Mouse (Mus musculus): Measurements from ENCODE around the gene Smurf1. TPM values are rescaled to one million over a fixed set of nuclear protein-coding genes. Genes with fewer than 3 reads are reported as not detected.

The Smurf1 gene
- polyA plus RNA-seq, 1 experiment from 2014 or later, result 2.1 TPM

DNA sequence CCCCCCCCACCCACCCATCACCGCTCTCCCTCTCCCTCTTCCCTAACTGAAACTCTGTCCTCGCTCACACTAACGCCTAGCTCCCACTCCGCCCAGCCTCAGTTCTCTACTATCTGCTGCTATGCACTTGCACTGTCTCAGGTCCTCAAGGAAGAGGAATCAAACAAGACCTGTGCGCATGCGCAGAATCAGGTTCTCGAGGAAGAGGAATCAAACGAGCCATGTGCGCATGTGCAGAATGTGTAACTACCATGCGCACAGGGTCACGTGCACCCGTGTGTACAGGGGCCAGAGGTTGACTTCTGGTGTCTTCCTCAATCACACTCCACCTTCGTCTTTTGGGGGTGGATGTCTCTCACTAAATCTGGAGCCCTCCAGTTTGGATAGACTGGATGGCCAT, 21.9 kb upstream of the Smurf1 start:
- Histone ChIP-seq H3K27me3 (no peaks in the 10 kb centered on the region), H3K4me1 (replicated peaks) (no peaks in the 10 kb centered on the region), H3K4me2 (no peak overlapping the region), H3K9me3 (replicated peaks) (peaks cover 3% of the 10 kb centered on the region; the same call in 1 of the 2 replicates), H3K9ac (no peak overlapping the region), H3K36me3 (no peaks in the 10 kb centered on the region), H3K4me3 (replicated peaks) (no peak overlapping the region), H3K27ac (no peak overlapping the region)
- DNase-seq (no peak), ATAC-seq (ENCODE audit: low read depth) (no peak)
- 73% methylated on average over 13 of the region's 13 CpGs for WGBS (ENCODE audit: insufficient replicate concordance)

DNA sequence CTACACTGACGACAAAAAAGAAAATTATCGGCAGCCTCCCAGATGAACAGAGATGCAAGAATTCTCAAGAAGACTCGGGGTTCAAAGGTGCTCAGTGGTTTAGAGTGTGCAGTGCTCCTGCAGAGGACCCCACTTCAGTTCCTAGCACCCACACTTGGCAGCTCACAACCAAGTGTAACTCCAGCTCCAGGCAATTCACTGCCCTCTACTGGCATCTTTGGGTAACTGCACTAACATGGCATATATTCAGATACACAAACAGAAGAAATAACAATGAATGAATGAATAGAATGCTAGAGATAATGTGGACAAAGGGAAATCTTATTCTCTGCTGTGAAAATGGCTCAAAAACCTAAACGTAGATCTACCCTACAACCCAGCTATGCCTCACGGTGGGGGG, 19.2 kb upstream of the Smurf1 start:
- no peak overlapping the region for H3K27ac ChIP-seq
- H3K9ac ChIP-seq, result no peak overlapping the region
- no peak overlapping the region for H3K4me2 ChIP-seq
- DNase-seq (no peak), ATAC-seq (ENCODE audit: low read depth) (no peak)
- H3K4me1 ChIP-seq (replicated peaks), result no peaks in the 10 kb centered on the region
- H3K9me3 ChIP-seq (replicated peaks), result peaks cover 3% of the 10 kb centered on the region; the same call in 1 of the 2 replicates
- no peaks in the 10 kb centered on the region for H3K27me3 ChIP-seq
- H3K4me3 ChIP-seq (replicated peaks), result no peak overlapping the region
- 77% methylated on average over 5 of the region's 5 CpGs for WGBS (ENCODE audit: insufficient replicate concordance)
- no peaks in the 10 kb centered on the region for H3K36me3 ChIP-seq

DNA sequence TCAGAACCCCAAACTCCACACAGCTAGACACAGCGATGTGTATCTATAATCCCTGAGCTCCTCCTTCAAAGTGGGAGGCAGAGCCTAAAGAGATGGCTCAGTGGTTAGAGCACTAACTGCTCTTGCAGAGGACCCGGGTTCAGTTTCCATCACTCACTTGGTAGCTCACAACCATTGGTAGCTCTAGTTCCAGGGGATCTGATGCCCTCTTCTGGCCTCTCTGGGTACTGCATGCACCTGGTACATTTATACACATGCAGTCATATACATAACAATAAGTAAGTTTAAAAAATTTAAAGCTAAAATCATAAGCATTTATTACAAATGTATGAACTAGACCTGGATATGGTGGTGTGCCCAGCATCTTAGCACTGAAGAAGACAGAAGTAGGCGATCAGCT, 17.6 kb upstream of the Smurf1 start:
- DNase-seq (no peak), ATAC-seq (ENCODE audit: low read depth) (no peak)
- Histone ChIP-seq H3K4me2 (no peak overlapping the region), H3K36me3 (no peaks in the 10 kb centered on the region), H3K4me3 (replicated peaks) (no peak overlapping the region), H3K27ac (no peak overlapping the region), H3K9me3 (replicated peaks) (peaks cover 3% of the 10 kb centered on the region; the same call in 1 of the 2 replicates), H3K27me3 (no peaks in the 10 kb centered on the region), H3K4me1 (replicated peaks) (no peaks in the 10 kb centered on the region), H3K9ac (no peak overlapping the region)
- 77% methylated on average over 3 of the region's 3 CpGs for WGBS (ENCODE audit: insufficient replicate concordance)

DNA sequence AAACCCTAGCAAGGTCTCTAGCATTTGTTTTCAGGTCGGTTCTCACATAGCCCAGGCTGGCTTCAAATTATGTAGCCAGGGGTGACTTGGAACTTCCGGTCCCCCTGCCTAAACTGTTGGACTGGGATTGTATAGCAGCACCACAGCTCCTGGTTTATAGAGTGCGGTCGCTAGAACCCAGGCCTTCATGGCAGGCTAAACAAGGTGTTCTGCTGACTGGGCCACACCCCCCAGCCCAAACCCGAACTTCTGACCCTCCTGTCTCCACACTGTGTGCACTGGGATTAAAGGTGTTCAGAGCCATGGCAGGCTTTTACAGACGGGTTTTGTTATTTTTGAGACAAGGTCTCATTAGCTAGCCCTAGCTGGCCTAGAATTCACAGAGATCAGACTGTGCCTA, 13.5 kb upstream of the Smurf1 start:
- Histone ChIP-seq H3K4me1 (replicated peaks) (no peaks in the 10 kb centered on the region), H3K27me3 (no peaks in the 10 kb centered on the region), H3K27ac (no peak overlapping the region), H3K4me2 (no peak overlapping the region), H3K36me3 (no peaks in the 10 kb centered on the region), H3K9ac (no peak overlapping the region), H3K9me3 (replicated peaks) (0 out of 2 replicates have a peak, but pooled peaks cover 3% of the 10 kb centered on the region), H3K4me3 (replicated peaks) (no peak overlapping the region)
- 62% methylated on average over 6 of the region's 6 CpGs for WGBS (ENCODE audit: insufficient replicate concordance)
- DNase-seq (no peak), ATAC-seq (ENCODE audit: low read depth) (no peak)

DNA sequence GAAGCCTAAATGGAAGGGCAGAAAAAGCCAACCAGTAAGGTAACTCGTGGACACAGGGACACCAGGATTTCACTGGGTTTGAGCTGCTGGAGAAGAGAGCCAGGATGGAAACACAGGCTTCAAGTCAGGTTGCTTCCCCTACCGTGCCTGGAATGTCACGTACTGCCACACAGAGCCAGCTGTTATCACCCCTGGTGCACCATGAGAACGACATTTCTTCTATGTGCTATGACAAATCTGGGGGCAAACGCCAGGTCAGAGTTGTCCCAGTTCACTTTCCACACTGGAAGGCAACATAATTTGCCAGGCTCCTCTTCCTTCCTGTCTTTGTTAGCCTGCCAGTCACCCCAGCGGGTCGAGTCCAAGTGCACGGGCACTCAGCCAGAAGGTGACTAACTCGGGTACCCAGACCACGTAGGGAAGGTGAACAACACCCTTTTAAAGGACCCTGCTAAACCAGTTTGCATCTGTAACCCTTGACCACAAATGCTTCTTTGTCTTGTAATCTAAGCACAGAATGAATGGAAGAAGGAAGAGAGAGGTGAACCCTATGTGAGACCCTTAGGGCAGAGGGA, 13.0 kb upstream of the Smurf1 start:
- Histone ChIP-seq H3K4me1 (replicated peaks) (no peaks in the 10 kb centered on the region), H3K27ac (no peak overlapping the region), H3K9me3 (replicated peaks) (0 out of 2 replicates have a peak, but pooled peaks cover 3% of the 10 kb centered on the region), H3K27me3 (no peaks in the 10 kb centered on the region), H3K9ac (no peak overlapping the region), H3K4me3 (replicated peaks) (no peak overlapping the region), H3K36me3 (no peaks in the 10 kb centered on the region), H3K4me2 (no peak overlapping the region)
- DNase-seq, result no peak
- WGBS (ENCODE audit: insufficient replicate concordance), result 41% methylated on average over 10 of the region's 10 CpGs
- ATAC-seq (ENCODE audit: low read depth), result no peak

DNA sequence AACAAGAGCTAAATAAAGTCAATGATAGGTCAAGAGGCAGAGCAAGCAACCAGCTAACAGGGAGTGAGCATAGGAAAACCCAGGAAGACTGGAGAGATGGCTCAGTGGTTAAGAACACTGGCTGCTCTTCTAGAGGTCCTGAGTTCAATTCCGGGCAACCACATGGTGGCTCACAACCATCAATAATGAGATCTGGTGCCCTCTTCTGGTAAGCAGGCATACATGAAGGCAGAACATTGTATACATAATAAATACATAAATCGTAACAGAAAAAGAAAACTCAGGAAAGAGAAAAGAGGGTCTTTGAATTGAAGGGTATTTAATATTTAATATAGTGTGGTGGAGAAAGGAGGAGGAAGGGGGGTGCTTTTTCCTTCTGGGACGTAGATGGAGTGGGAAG, 5.6 kb upstream of the Smurf1 start:
- H3K27ac ChIP-seq, result no peak overlapping the region
- no peak for ATAC-seq (ENCODE audit: low read depth)
- WGBS (ENCODE audit: insufficient replicate concordance), result 64% methylated on average over 3 of the region's 3 CpGs

DNA sequence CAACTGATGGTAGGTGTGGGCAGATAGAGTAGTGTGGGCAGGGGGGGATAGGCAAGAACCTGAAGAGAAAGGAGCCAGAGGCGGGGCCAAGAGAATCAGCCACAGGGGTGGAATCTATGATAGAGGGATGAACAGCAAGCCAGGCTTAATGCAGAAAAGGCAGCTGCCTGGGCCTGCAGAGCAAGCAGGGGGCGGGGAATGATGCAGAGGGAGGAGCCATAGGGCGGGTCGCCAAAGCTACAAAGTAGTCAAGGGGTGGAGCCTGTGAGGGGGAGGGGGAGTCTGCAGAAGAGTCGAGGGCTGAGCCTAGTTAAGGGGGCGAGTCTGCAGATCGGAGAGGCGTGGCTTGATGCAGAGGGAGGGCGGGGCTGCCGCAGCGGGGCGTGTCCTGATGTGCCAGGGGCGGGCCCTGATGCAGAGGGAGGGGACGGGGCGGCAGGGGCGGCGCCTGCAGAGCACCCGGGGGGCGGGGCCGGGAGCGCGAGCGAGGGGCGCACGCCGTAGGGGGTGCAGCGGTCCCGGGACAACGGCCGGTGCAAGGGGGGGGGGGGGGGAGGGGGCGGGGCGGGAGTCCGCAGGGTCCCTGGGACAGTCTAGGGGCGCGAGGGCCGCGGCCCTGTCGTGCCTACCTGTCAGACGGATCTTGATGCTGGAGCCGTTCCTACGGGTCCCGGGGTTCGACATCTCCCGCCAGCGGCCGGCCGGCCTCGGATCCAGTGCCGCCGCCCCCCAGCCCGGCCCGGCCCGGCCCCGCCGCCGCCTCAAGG, 592 bp downstream of the Smurf1 start:
- Histone ChIP-seq H3K36me3 (no peaks in the 10 kb centered on the region), H3K27me3 (peaks cover 34% of the 10 kb centered on the region), H3K4me3 (replicated peaks) (peak overlapping the region; percentile 72), H3K9me3 (replicated peaks) (no peaks in the 10 kb centered on the region), H3K4me2 (peak overlapping the region; percentile 87), H3K4me1 (replicated peaks) (peaks cover 20% of the 10 kb centered on the region), H3K27ac (no peak overlapping the region), H3K9ac (peak overlapping the region; percentile 74)
- WGBS (ENCODE audit: insufficient replicate concordance), result 1% methylated on average over 41 of the region's 56 CpGs
- peak; percentile 79 for DNase-seq
- peak; percentile 81 for ATAC-seq (ENCODE audit: low read depth)

More for the DNA sequence above, 5.6 kb upstream of the Smurf1 start:
- H3K4me3 ChIP-seq (replicated peaks), result no peak overlapping the region
- H3K4me2 ChIP-seq, result no peak overlapping the region
- H3K9me3 ChIP-seq (replicated peaks), result no peaks in the 10 kb centered on the region
- no peaks in the 10 kb centered on the region for H3K4me1 ChIP-seq (replicated peaks)
- no peak overlapping the region for H3K9ac ChIP-seq
- H3K27me3 ChIP-seq, result peaks cover 22% of the 10 kb centered on the region
- no peaks in the 10 kb centered on the region for H3K36me3 ChIP-seq
- no peak for DNase-seq

DNA sequence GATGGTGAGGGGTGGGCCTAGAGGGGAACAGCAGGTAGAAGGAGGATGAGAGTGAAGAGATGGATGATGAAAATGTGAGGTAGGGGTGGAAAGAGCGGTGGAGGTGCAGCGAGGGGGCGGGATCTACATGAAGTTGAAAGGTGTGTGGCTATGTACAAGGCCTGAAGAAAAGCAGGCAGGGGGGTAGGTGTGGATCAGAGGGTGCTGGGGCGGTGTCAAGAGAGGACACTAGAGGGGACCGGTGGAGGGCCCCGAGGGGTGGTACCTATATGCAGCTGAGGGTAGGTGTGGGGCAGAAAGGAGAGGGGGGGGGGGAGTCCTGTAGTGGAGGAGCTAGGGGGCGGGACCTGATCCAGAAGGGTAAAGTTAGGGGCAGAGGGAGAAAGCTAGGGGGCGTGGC, 1.2 kb downstream of the Smurf1 start:
- Histone ChIP-seq H3K9ac (no peak overlapping the region), H3K36me3 (no peaks in the 10 kb centered on the region), H3K4me1 (replicated peaks) (peaks cover 20% of the 10 kb centered on the region), H3K9me3 (replicated peaks) (no peaks in the 10 kb centered on the region), H3K27ac (no peak overlapping the region), H3K4me2 (peak overlapping the region; percentile 87), H3K27me3 (peaks cover 34% of the 10 kb centered on the region), H3K4me3 (replicated peaks) (peak overlapping the region; percentile 72)
- DNase-seq (no peak), ATAC-seq (ENCODE audit: low read depth) (peak; percentile 32)
- 31% methylated on average over 8 of the region's 8 CpGs for WGBS (ENCODE audit: insufficient replicate concordance)

DNA sequence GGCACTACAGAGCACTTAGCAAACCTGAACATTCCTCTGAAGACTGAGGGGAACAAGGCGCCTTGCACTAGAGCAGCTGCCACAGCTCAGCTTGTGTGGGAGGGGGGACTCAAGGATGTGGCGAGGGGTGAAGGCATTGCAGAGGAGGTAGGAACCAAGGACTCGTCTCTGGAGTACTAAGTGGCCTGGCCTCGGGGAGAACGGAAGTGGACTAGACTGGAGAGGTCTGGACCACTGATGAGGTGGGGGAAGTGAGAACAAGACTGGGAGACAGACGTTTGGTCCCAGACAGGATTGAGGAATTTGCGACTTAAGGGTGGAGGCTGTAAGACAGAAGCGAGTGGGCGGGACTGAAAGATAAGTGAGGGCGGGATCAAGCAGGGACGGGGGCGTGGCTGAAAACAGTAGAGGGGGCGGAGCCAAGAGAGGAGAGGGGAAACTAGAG, 1.8 kb downstream of the Smurf1 start:
- H3K27me3 ChIP-seq, result peaks cover 34% of the 10 kb centered on the region
- H3K4me3 ChIP-seq (replicated peaks), result no peak overlapping the region
- H3K9ac ChIP-seq, result no peak overlapping the region
- H3K4me2 ChIP-seq, result no peak overlapping the region
- H3K36me3 ChIP-seq, result no peaks in the 10 kb centered on the region
- no peak overlapping the region for H3K27ac ChIP-seq
- no peak; the same call in 1 of the 2 replicates for ATAC-seq (ENCODE audit: low read depth)
- no peaks in the 10 kb centered on the region for H3K9me3 ChIP-seq (replicated peaks)
- WGBS (ENCODE audit: insufficient replicate concordance), result 8% methylated on average over 13 of the region's 13 CpGs
- peak; percentile 33 for DNase-seq
- H3K4me1 ChIP-seq (replicated peaks), result peaks cover 20% of the 10 kb centered on the region

DNA sequence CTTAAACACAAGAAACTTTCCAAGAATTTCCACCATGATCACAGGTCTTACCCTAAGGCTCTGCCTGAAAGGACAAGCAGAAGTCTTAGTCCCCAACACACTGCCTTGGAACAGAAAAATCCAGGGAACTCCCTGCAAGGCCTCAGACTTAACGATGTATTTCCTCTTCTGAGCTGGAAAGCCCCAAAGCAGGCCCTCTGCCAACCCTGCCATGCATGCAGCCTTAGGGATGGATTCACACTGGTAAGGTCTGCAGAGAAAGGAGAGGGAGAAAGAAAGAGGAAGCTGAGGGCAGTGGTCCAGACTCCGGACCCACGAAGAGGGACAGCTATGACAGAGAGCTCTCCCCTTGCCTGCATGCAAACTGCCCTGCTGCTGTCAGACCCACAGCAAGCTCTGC, 2.2 kb downstream of the Smurf1 start:
- H3K9me3 ChIP-seq (replicated peaks), result no peaks in the 10 kb centered on the region
- no peak overlapping the region for H3K4me2 ChIP-seq
- H3K36me3 ChIP-seq, result no peaks in the 10 kb centered on the region
- DNase-seq (no peak), ATAC-seq (ENCODE audit: low read depth) (no peak)
- no peak overlapping the region for H3K4me3 ChIP-seq (replicated peaks)
- H3K4me1 ChIP-seq (replicated peaks), result peaks cover 20% of the 10 kb centered on the region
- H3K9ac ChIP-seq, result no peak overlapping the region; the same call in 1 of the 2 replicates
- no peak overlapping the region for H3K27ac ChIP-seq
- H3K27me3 ChIP-seq, result peaks cover 32% of the 10 kb centered on the region
- 14% methylated on average over 3 of the region's 3 CpGs for WGBS (ENCODE audit: insufficient replicate concordance)

DNA sequence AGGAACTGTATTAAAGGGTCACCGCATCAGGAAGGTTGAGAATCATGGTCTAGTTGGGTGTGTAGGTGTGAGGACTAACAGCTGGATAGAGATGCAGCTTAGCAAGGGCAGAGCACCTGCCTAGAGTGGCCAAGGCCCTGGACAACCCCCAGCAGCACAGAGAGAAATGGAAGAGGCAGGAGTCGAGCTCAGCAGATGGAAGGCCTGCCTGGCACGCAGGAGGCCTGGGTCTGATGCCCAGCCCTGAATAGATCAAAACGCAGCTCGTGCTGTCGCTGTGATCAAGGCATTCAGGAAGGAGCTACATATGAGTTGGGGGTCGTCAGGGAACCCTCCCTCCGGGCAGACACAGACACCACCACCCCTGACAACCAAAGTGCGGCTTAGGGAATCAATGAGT, 7.4 kb downstream of the Smurf1 start:
- peaks cover 6% of the 10 kb centered on the region for H3K4me1 ChIP-seq (replicated peaks)
- WGBS (ENCODE audit: insufficient replicate concordance), result 63% methylated on average over 9 of the region's 9 CpGs
- no peak overlapping the region for H3K9ac ChIP-seq
- no peaks in the 10 kb centered on the region for H3K9me3 ChIP-seq (replicated peaks)
- H3K4me2 ChIP-seq, result no peak overlapping the region
- DNase-seq (no peak), ATAC-seq (ENCODE audit: low read depth) (no peak)
- no peaks in the 10 kb centered on the region for H3K27me3 ChIP-seq
- H3K27ac ChIP-seq, result no peak overlapping the region
- no peaks in the 10 kb centered on the region for H3K36me3 ChIP-seq
- H3K4me3 ChIP-seq (replicated peaks), result no peak overlapping the region

DNA sequence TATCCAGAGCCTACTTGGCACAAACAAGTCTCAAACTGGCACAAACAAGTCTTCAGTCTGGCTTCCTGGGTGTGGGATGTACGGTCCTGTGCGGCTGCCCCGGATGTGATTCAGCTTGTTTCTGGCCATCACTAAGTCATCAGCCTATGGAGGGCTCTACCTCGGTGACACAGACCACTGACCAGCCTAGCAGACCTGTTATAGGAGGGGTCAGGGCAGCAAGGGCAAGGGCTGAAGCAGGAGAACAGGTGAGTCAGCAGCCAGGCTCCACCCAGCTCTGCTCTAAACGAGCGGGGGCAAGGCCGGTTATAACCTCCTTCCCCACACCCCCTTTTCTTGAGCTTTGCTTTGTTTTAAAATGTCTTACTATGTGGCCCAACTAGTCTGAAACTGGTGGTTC, 11.2 kb downstream of the Smurf1 start:
- peaks cover 6% of the 10 kb centered on the region for H3K4me1 ChIP-seq (replicated peaks)
- ATAC-seq (ENCODE audit: low read depth), result no peak
- H3K4me2 ChIP-seq, result no peak overlapping the region
- DNase-seq, result no peak
- H3K27me3 ChIP-seq, result no peaks in the 10 kb centered on the region
- WGBS (ENCODE audit: insufficient replicate concordance), result 63% methylated on average over 7 of the region's 7 CpGs
- no peaks in the 10 kb centered on the region for H3K9me3 ChIP-seq (replicated peaks)
- no peaks in the 10 kb centered on the region for H3K36me3 ChIP-seq
- H3K9ac ChIP-seq, result no peak overlapping the region
- no peak overlapping the region for H3K27ac ChIP-seq
- no peak overlapping the region for H3K4me3 ChIP-seq (replicated peaks)
